Mouse (Mus musculus) small intestine, adult 2 months (tissue): ENCODE measurements around the gene Eef1a1.

Experiments used
- CTCF ChIP-seq: fragments of 200-500 bp; IDR thresholded peaks from 2 replicates; pipeline ENCODE4 v1.5.1; 2012; ENCODE audit warnings: low read depth, mild to moderate bottlenecking, control low read depth, inconsistent platforms, low read length, moderate library complexity, mixed read lengths; ENCODE audit not compliant: insufficient replicate concordance, insufficient read length; ENCODE audit errors: extremely low read depth
- POLR2A ChIP-seq: fragments of 200-500 bp; IDR thresholded peaks from 2 replicates; pipeline ENCODE4 v1.6.1; 2012; ENCODE audit warnings: low read depth, mild to moderate bottlenecking, control low read depth, inconsistent platforms, low read length, moderate library complexity

- TF ChIP-seq POLR2A (no peak), CTCF (peak; percentile 85; the same call in 1 of the 2 replicates)
Observed at GRCm38 (mm10) chr9:78527301-78527761, 38.4 kb upstream of the Eef1a1 start.
